9 mouse cellular contexts compared by ENCODE assay signal in genomic region chr5:30014580-30014979, GRCm38 (mm10). TPM values are rescaled to one million over a fixed set of nuclear protein-coding genes. Genes with fewer than 3 reads are reported as not detected.
DNase-seq lines count a peak whose midpoint lies in the region; ATAC-seq lines count a peak whose summit lies in the region.
"Had no signal": no experiment of that assay in that cellular context is flagged by ENCODE, and none has a peak within 500 bp of the region (broad histone marks: within the 10 kb centered on the region; RNA-seq: fewer than 3 reads in every experiment).

No protein-coding gene starts in this region.

- ATAC-seq in CD4-positive, CD25-positive, alpha-beta regulatory T cell, adult 4 months: no peak
- ATAC-seq in embryonic facial prominence, embryonic 14.5 days (ENCODE audit: low read depth): no peak

- 66% methylated on average over 2 of the region's 2 CpGs for WGBS in embryonic facial prominence, embryonic 14.5 days

- H3K4me2 ChIP-seq in embryonic facial prominence, embryonic 14.5 days (ENCODE audit: low read depth, low read length): no peak overlapping the region

- no peaks in the 10 kb centered on the region for H3K9me3 ChIP-seq in embryonic facial prominence, embryonic 14.5 days (ENCODE audit: control insufficient read depth, low read length)

- H3K36me3 ChIP-seq in embryonic facial prominence, embryonic 14.5 days (ENCODE audit: control insufficient read depth, insufficient read depth, low read length): no peaks in the 10 kb centered on the region

- no peaks in the 10 kb centered on the region for H3K4me1 ChIP-seq in embryonic facial prominence, embryonic 14.5 days (ENCODE audit: control insufficient read depth, insufficient read depth, low read length)

- DNase-seq in CD4-positive, CD25-positive, alpha-beta regulatory T cell, adult 2 months (ENCODE audit: low read depth, low spot score): peak; percentile 34
- peak; percentile 23 for DNase-seq in kidney, postnatal 14 days
- no peak for DNase-seq in kidney, adult 8-10 months
- peak; percentile 30 to 31 for DNase-seq in B cell, adult 2 months
- DNase-seq in embryonic facial prominence, embryonic 14.5 days (ENCODE audit: low spot score): peak; percentile 49
- DNase-seq in thymus, postnatal 14 days: peak; percentile 14
- no peak for DNase-seq in cerebellum, postnatal 4 days (ENCODE audit: low spot score in 2 of 2)

- H3K27me3 ChIP-seq in embryonic facial prominence, embryonic 14.5 days (replicated peaks; ENCODE audit: control insufficient read depth, insufficient read depth, low read length): no peaks in the 10 kb centered on the region

- no peak overlapping the region for H3K9ac ChIP-seq in embryonic facial prominence, embryonic 14.5 days (ENCODE audit: low read depth, low read length)

- no peak overlapping the region for H3K27ac ChIP-seq in embryonic facial prominence, embryonic 14.5 days (replicated peaks; ENCODE audit: low read depth, low read length)

- no peak overlapping the region for H3K4me3 ChIP-seq in embryonic facial prominence, embryonic 14.5 days (ENCODE audit: low read depth, low read length)

RNA-seq across cellular contexts. Expression of gene Il6, which starts 1.7 kb away (rescaled TPM):
- polyA plus RNA-seq in CD4-positive, CD25-positive, alpha-beta regulatory T cell, adult 4 months (2017; shearing (Covaris generic)): under 1 TPM; 0.13 to 0.70 TPM
- polyA plus RNA-seq in embryonic facial prominence, embryonic 14.5 days (2014; fragmentation: Nextera tagmentation; extraction: Ambion mirVana): 0.22 and 0.24 TPM in 2 replicates
- polyA plus RNA-seq: testis, adult 2 months had no signal

RNA-seq across cellular contexts. Expression of gene Tyms, which starts 58.8 kb away (rescaled TPM):
- 10 to 100 TPM; 58.0 to 73.1 TPM for polyA plus RNA-seq in CD4-positive, CD25-positive, alpha-beta regulatory T cell, adult 4 months (2017; shearing (Covaris generic))
- 198 and 220 TPM in 2 replicates for polyA plus RNA-seq in embryonic facial prominence, embryonic 14.5 days (2014; fragmentation: Nextera tagmentation; extraction: Ambion mirVana)

Comparison
In these comparisons a context has a peak if more than half of its experiments do, and no peak if none do; other contexts are left out.
1. DNase-seq: peak in CD4-positive, CD25-positive, alpha-beta regulatory T cell, adult 2 months (single experiment), kidney, postnatal 14 days (single experiment), B cell, adult 2 months (2 of 2), embryonic facial prominence, embryonic 14.5 days (single experiment) and thymus, postnatal 14 days (single experiment); none in kidney, adult 8-10 months (0 of 2) and cerebellum, postnatal 4 days (0 of 2).